Mouse (Mus musculus) C2C12 (cell line): ENCODE measurements around the gene AI413582. TPM values are rescaled to one million over a fixed set of nuclear protein-coding genes. Genes with fewer than 3 reads are reported as not detected.

Experiments
- H3K27me3 ChIP-seq: one replicate; pipeline ENCODE4 v1.6.1; 2011; ENCODE audit not compliant: control insufficient read depth, insufficient read depth, insufficient read length
- H3K36me3 ChIP-seq: one replicate; pipeline ENCODE4 v1.6.1; 2011; ENCODE audit not compliant: control insufficient read depth, insufficient read depth
- H3K4me3 ChIP-seq: one replicate; pipeline ENCODE4 v1.5.1; 2011; ENCODE audit warnings: mild to moderate bottlenecking, control low read depth; ENCODE audit not compliant: poor library complexity, insufficient read depth, severe bottlenecking
- H3K79me2 ChIP-seq: one replicate; pipeline ENCODE4 v1.6.1; 2011; ENCODE audit not compliant: control insufficient read depth, insufficient read depth
- H3K79me3 ChIP-seq: one replicate; pipeline ENCODE4 v1.6.1; 2011; ENCODE audit warnings: low read depth, control low read depth
- H3ac ChIP-seq: one replicate; pipeline ENCODE3; 2011; ENCODE audit warnings: low read depth; ENCODE audit not compliant: control insufficient read depth, insufficient read length
- CEBPB ChIP-seq: IDR thresholded peaks from one replicate; pipeline ENCODE4 v1.6.1; 2011; ENCODE audit warnings: low read depth, mild to moderate bottlenecking, control low read depth, moderate library complexity
- CTCF ChIP-seq: IDR thresholded peaks from one replicate; pipeline ENCODE4 v1.5.1; 2011; ENCODE audit not compliant: control insufficient read depth, insufficient read depth, insufficient read length
- FOSL1 ChIP-seq: IDR thresholded peaks from one replicate; pipeline ENCODE4 v1.8.0; 2011; ENCODE audit warnings: mild to moderate bottlenecking, low read length; ENCODE audit not compliant: poor library complexity, insufficient read depth, severe bottlenecking
- MAX ChIP-seq: IDR thresholded peaks from one replicate; pipeline ENCODE4 v1.6.1; 2011; ENCODE audit warnings: mild to moderate bottlenecking, control low read depth
- MYOD1 ChIP-seq: IDR thresholded peaks from one replicate; pipeline ENCODE4 v1.6.1; 2011; ENCODE audit warnings: low read depth; ENCODE audit not compliant: control insufficient read depth, insufficient read length
- MYOG ChIP-seq: IDR thresholded peaks from one replicate; pipeline ENCODE4 v1.6.1; 2011; ENCODE audit not compliant: control insufficient read depth, insufficient read length; ENCODE audit errors: extremely low read depth
- USF1 ChIP-seq: IDR thresholded peaks from one replicate; pipeline ENCODE4 v1.6.1; 2011; ENCODE audit warnings: low read depth, mild to moderate bottlenecking, control low read depth, moderate library complexity
- polyA plus RNA-seq: library from polyadenylated mRNA; unstranded; fragments of >200 nt; fragmentation: generic; extraction: Trizol; gene quantifications from one replicate; pipeline ENCODE4 v1.2.1, GENCODE M21; 2012; ENCODE audit warnings: missing spikeins

AI413582 gene
- polyA plus RNA-seq, 1 experiment, result 37.9 TPM

GRCm38 (mm10) chr17:27583185-27583894 lies 17.8 kb upstream of the AI413582 start:
- H3K4me3 ChIP-seq, result no peak overlapping the region
- TF ChIP-seq MYOG (no peak), MYOD1 (no peak), USF1 (no peak), CTCF (no peak), FOSL1 (no peak), CEBPB (no peak), MAX (no peak)
- no peaks in the 10 kb centered on the region for H3K27me3 ChIP-seq
- H3K79me2 ChIP-seq, result peaks cover 13% of the 10 kb centered on the region
- peaks cover 61% of the 10 kb centered on the region for H3K36me3 ChIP-seq
- peaks cover 5% of the 10 kb centered on the region for H3K79me3 ChIP-seq
- no peak overlapping the region for H3ac ChIP-seq

GRCm38 (mm10) chr17:27580392-27581068 lies 15.0 kb upstream of the AI413582 start:
- H3ac ChIP-seq, result no peak overlapping the region
- TF ChIP-seq MAX, result no peak
- TF ChIP-seq USF1, result no peak
- no peak for TF ChIP-seq MYOG
- no peak for TF ChIP-seq CTCF
- TF ChIP-seq CEBPB, result no peak
- no peak for TF ChIP-seq FOSL1
- no peak for TF ChIP-seq MYOD1
- no peak overlapping the region for H3K4me3 ChIP-seq
- H3K36me3 ChIP-seq, result peaks cover 59% of the 10 kb centered on the region
- H3K79me3 ChIP-seq, result no peaks in the 10 kb centered on the region
- H3K27me3 ChIP-seq, result no peaks in the 10 kb centered on the region
- H3K79me2 ChIP-seq, result peaks cover 6% of the 10 kb centered on the region

GRCm38 (mm10) chr17:27579816-27580215 lies 14.3 kb upstream of the AI413582 start:
- Histone ChIP-seq H3K27me3 (no peaks in the 10 kb centered on the region), H3K4me3 (no peak overlapping the region), H3ac (no peak overlapping the region), H3K36me3 (peaks cover 54% of the 10 kb centered on the region), H3K79me3 (no peaks in the 10 kb centered on the region), H3K79me2 (peaks cover 4% of the 10 kb centered on the region)
- TF ChIP-seq CTCF (no peak), CEBPB (no peak), USF1 (no peak), MAX (no peak), MYOD1 (no peak), FOSL1 (no peak), MYOG (no peak)

- Histone ChIP-seq H3K36me3 (peaks cover 53% of the 10 kb centered on the region), H3K4me3 (no peak overlapping the region)
These were observed 12.9 kb upstream of the AI413582 start for GRCm38 (mm10) chr17:27578487-27578886.

GRCm38 (mm10) chr17:27577468-27577867 lies 11.9 kb upstream of the AI413582 start:
- TF ChIP-seq CEBPB (no peak), MYOG (no peak), FOSL1 (no peak), MAX (no peak), CTCF (no peak), USF1 (no peak), MYOD1 (no peak)
- Histone ChIP-seq H3K4me3 (no peak overlapping the region), H3K27me3 (no peaks in the 10 kb centered on the region), H3K79me3 (no peaks in the 10 kb centered on the region), H3ac (peak overlapping the region; percentile 20), H3K36me3 (peaks cover 43% of the 10 kb centered on the region), H3K79me2 (no peaks in the 10 kb centered on the region)

More at GRCm38 (mm10) chr17:27578487-27578886, 12.9 kb upstream of the AI413582 start:
- Histone ChIP-seq H3ac (no peak overlapping the region), H3K79me3 (no peaks in the 10 kb centered on the region), H3K79me2 (no peaks in the 10 kb centered on the region), H3K27me3 (no peaks in the 10 kb centered on the region)
- TF ChIP-seq CEBPB, result no peak
- no peak for TF ChIP-seq MAX
- TF ChIP-seq MYOG, result no peak
- no peak for TF ChIP-seq USF1
- TF ChIP-seq CTCF, result no peak
- TF ChIP-seq MYOD1, result no peak
- no peak for TF ChIP-seq FOSL1

- Histone ChIP-seq H3K79me2 (no peaks in the 10 kb centered on the region), H3K36me3 (peaks cover 33% of the 10 kb centered on the region)
- TF ChIP-seq CEBPB, result no peak
- no peak for TF ChIP-seq MYOG
- TF ChIP-seq USF1, result no peak
These were observed 10.5 kb upstream of the AI413582 start for GRCm38 (mm10) chr17:27576056-27576455.

More at GRCm38 (mm10) chr17:27576056-27576455, 10.5 kb upstream of the AI413582 start:
- Histone ChIP-seq H3K27me3 (no peaks in the 10 kb centered on the region), H3K4me3 (no peak overlapping the region), H3K79me3 (no peaks in the 10 kb centered on the region), H3ac (no peak overlapping the region)
